Mouse (Mus musculus): ENCODE results near the gene G6pc3.

The G6pc3 gene

DNA sequence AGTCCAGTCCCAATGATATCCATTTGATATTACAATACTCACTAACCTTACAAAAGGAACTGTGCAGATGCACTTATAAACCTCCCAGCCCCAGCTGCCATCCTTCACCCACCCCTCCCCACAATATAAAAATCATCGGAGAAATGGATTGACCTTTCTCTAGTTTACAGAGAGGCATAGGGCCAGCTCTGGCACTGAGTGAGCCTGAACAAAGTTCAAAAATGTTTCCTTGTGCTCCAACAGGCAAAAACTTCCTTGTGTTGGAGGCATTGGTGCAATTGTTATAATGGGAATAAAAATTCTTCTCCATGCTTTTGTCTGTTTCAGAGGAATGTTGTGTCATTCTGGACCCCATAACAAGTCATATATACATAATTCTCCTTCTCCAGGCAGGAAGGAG lies 3.2 kb upstream of the G6pc3 start:
- DNase-seq (ENCODE audit: extremely low read depth, low read depth): no peak

DNA sequence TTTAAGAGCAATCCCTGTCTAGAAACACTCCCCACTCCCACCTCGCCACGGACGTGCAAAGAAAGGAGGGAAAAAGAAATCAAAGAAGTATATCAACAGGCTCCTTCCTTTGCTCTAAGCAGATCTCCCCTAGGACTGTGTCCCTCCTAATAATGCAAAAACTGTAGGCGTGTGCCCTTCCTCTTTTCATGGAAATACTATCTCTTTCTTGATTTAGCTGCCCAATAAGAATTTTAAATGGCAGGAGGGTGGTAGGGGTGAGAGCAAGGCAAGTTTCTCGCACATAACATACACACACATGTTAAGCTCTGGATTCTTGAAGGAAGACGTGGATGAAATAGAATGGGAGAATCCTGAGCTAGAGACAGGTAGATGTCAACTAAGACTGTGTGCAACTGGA lies 440 bp upstream of the G6pc3 start:
- DNase-seq (ENCODE audit: extremely low read depth, low read depth): peak; percentile 56

DNA sequence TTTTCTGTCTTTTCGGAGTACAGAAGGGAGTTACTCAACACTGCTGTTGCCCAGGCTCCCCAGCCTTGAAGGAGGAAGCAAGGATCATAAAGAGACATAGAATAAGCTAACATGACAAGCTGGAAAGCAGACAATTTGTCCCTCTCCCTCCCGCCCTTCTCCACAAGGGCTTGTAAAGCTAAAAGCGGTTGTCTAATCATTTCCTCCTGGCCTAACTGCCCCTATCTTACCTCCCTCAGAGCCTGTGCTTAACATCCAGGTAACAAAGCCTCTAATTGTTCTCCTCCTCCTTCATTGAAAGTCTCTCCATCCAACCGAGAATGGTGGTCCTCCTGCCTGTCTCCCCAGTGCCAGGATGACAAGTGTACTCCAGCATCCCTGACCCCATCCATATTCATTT lies 1.4 kb downstream of the G6pc3 start:
- DNase-seq (ENCODE audit: extremely low read depth, low read depth): peak; percentile 35

DNA sequence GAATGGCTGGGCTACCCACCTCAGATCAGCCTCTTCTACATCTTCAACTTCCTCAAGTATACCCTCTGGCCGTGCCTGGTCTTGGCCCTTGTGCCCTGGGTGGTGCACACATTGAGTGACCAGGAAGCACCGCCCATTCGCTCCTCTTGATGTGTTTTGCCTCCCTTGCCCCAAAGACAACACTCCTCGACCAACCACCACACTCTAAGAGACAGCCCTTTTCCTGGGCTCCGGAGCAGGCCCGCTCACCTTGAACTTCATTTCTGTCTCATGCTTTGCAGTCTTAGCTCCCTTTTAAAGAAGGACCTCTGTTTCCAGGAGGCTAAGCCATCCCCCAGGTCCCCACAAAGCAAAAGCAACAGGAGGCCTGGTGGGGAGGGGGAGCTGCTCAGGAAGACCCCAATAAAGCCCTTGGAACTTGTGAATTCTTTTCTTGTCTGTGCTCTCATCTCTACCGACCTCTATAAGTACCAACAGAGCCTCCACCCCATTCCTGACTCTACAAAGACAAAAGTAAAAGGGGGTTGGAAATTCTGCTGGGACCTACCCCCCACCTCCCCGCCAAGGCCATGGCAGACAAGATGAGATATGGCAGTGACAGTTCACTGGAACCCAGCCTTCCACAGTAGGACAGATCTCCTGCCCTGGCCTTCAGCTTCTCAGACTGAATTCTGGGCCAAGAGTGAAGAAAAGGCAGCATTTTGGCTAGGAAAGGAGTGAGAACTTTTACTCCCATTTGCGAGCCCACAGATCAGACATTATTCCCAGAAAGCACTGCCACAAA lies 4.4 kb downstream of the G6pc3 start:
- DNase-seq (ENCODE audit: extremely low read depth, low read depth): no peak

DNA sequence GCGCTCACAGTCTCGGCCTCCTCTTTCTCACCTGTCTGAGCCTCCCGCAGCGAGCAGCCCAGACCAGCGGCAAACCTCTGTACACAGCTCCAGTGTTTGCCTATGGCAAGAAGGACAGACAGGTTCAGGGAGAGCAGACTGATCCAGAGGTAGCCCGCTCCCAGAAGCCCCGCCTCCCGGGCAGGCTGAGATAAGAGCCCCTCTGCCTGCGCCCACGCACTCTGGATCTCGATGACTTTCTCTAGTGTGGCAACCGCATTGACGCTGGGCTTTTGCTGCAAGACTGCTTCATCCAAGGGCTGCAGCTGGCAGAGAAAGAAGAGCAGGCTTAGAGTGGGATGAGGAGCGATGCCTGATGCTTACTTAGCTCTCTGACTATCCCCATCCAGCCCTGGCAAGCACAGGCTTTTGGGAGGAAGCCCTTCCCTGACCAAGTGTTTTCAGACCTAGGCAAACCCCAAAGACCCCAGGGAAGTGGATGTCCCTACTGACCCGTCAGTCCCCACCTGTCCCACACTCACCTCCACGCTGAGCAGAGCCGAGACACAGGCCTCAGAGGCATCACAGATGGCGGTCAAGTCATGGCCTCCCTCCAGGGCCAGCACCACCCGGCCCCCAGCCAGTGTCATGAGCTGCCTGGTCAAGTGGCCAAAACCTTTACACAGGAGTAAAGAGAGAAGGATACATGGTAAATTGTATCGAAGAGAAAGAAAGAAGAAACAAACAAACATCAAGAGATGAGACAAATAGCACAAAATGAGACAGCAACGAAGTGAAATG lies 6.8 kb downstream of the G6pc3 start:
- DNase-seq (ENCODE audit: extremely low read depth, low read depth): no peak

DNA sequence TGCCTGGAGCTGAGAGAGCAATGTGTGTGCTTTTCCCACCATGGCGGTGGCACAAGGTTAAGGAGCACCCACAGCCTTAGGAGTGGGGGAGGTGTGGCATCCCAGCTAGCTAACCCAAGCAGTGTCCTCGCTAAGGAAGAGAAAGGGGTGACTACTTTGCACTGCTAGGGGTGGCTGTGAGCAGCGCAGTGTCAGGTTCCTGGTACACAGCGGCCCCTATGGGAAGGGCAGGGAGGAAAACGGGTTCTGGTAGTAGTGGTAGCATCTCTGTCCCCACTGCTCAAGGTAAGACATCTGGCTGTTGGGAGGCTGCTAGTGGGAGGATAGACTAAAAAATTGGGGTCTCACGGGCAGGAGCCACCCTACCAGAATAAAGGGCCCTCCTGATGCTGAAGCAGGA lies 8.8 kb downstream of the G6pc3 start:
- DNase-seq (ENCODE audit: extremely low read depth, low read depth): no peak

DNA sequence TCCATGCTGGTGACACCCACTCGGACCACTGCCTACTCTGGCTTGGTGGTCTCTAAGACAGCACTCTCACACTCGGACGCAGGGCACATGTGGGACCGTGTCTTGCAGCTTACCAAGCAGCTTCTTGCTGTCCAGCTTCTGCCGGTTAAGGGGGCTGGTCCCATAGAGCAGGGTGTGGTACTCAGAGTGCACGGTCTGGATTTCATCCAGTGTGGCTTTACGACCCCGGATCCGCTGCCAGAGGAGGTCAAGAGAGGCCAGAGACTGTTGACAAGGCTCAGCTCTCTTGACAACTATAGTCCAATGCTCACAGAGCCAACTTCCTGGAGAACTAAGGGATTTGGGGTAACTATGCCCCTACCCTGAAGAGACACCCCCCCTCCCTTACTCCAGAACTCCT lies 10.4 kb downstream of the G6pc3 start:
- no peak for DNase-seq (ENCODE audit: extremely low read depth, low read depth)

DNA sequence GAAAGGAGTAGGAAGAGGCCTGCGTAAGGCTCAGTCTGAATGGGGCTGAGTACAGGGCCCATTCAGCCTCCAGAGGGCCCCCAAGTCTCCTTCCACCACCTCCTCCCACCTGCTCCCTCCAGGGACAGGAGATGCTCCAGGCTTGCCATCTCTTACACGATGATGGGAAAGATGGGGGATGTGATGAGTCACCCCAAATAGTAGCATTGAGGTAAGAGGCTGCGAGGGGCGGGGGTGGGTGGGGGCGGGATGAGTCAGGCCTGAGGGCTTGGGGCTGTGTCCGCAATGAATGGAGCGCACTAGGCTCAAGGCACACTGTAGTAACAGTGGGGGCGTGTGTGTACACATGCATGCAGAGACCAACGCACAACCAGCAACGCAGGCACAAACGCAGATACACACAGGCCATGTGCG lies 12.0 kb downstream of the G6pc3 start:
- DNase-seq (ENCODE audit: extremely low read depth, low read depth): no peak

DNA sequence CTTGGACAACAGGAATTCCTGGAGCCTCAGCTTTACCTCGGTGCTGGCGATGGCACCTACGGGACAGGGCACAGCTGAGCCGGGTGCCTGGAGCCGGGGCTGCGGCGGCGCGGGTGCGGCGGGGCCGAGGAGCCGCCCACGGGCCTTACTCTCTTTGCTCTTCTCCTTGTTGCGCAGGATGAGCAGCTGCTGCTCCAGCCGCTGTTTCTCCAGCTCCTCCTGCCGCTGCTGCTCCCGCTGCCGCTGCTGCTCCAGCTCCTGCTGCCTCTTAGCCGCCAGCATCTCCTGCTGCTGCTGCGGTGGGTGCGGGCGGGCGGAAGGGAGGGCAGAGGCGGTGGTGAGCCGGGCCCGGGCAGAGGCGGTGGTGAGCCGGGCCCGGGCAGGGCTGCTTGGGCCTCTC lies 17.1 kb downstream of the G6pc3 start:
- DNase-seq (ENCODE audit: extremely low read depth, low read depth): no peak

DNA sequence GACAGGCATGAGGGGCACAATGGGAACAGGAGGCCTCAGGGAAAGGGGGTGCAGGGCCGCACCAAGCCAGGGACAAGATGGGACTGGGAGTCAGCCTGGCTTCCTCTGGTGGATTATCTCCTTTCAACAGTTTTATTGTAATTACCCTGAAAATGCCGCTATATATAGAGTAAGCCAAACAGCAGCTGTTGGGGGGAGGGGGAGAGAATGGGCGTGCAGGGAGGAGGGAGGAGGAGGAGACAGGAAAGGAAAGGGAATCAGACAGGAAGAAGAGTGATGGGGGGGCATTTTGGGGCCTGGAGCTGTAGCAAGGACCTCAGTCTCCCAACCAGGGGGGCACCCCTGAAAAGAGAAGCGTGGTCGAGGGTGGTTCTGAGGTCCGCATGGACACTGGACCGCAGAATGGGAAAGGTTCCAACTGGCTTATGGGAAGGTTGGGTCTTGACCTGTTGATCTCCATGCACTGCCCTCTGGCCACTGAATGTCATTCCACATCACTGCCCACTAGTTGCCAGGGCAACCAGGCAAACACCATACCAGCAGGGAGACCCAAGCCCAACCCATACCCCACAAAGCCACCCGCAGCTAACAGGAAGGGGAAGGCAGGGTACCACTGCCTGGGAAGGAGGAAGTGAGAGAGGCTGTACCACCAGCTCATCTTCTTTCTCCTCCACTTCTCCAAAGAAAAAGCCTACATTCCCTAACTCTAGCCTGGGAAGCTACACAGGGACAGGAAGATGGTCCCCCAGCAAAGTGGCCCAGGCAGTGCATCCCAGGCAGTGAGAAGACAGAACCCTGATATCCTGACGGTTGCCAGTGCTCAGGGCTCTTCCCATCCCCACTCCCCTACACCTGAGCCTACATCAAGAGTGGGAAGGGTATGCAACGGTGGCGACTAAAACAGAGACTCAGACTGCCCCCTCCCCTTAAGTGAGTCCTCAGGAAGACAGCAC lies 18.7 kb downstream of the G6pc3 start:
- DNase-seq (ENCODE audit: extremely low read depth, low read depth): no peak

DNA sequence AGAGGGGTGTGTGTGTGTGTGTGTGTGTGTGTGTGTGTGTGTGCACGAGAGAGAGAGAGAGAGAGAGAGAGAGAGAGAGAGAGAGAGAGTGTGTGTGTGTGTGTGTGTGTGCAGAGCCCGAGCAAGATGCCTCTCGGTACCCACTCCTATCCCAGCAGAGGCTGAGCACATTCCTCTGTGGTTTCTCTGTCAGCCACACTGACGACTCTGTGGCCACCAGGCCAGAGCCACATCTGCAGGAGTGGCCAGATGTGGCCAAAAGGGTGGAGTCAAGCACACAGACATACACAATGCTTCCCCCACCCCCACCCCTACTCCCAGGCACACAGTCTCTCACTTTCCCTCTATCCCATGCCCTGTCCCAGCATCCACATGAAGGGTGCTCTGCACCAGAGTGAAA lies 19.4 kb downstream of the G6pc3 start:
- DNase-seq (ENCODE audit: extremely low read depth, low read depth): no peak

DNA sequence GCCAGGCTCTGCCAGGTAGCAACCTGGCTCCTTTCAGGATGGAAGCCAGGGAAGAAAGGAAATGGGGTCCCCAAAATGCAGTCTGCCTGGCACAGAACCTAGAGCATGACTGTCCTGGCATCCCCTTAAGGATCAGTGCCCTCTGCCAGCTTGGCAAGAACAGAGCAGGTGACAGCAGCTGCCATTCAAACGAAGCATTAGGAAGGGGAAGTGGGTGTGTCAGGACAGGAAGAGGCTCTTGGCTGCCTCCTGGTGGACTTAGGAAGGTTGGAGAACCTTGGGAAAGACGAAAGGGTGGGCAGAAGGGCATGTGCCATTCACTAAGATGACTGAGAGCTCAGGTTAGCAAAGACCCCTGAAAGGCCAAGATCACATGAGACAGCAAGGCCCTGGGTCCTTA lies 20.3 kb downstream of the G6pc3 start:
- no peak for DNase-seq (ENCODE audit: extremely low read depth, low read depth)

DNA sequence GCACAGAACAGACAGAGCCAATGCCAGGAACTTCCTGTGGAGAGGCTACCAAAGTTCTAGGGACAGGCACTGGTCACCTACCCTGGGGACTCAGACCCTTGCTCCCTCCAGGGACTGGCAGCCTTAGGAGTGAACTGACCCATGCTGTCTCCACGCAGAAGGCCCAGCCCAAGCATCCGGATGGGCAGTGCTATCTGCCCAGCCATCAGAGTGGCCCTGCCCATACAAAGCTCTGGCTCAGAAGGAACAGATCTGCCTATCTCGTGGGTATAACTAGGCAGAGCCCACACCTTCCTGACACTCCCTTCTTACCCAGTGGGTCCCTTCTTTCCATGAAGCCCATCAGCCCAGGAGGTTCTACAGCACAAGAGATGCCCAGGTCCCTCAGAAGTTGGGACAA lies 20.8 kb downstream of the G6pc3 start:
- no peak for DNase-seq (ENCODE audit: extremely low read depth, low read depth)

DNA sequence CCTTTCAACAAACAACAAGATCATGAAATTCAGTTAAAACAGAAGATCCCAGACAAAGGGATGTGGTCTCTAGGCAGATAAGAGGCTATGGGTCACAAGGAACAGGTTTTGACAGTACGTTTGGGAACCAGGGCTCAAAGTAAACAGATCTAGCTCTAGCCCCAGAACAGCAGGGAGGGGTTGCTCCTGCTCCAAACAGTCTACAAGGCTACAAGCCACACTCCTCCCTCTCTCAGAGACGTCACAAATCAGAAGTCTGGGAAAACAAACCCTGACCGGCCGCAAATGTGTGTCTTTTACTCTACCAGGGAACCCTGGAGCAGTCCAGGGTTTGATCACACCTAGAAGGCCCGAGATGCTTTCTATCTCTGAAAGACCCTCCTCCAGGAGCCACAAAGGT lies 21.6 kb downstream of the G6pc3 start:
- no peak for DNase-seq (ENCODE audit: extremely low read depth, low read depth)

DNA sequence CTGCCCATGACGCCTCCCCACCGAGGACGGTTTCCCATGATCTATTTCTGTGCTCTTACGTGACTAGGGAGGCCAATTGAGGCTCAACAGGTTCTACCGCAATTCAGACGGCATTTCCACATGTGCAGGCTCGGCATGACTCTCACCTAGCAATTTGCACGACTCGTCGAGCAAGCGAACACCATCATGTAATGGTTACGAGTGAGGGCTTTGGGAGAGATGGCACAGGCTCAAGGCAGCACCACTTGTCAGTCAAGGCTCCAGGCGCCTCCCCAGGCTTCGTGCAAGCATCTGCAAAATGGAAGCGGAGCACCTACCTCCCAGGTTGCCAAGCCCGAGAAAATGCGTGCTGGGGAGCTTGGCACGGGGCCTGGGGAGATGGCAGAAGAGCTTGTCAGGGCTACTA lies 22.5 kb downstream of the G6pc3 start:
- DNase-seq (ENCODE audit: extremely low read depth, low read depth): no peak

DNA sequence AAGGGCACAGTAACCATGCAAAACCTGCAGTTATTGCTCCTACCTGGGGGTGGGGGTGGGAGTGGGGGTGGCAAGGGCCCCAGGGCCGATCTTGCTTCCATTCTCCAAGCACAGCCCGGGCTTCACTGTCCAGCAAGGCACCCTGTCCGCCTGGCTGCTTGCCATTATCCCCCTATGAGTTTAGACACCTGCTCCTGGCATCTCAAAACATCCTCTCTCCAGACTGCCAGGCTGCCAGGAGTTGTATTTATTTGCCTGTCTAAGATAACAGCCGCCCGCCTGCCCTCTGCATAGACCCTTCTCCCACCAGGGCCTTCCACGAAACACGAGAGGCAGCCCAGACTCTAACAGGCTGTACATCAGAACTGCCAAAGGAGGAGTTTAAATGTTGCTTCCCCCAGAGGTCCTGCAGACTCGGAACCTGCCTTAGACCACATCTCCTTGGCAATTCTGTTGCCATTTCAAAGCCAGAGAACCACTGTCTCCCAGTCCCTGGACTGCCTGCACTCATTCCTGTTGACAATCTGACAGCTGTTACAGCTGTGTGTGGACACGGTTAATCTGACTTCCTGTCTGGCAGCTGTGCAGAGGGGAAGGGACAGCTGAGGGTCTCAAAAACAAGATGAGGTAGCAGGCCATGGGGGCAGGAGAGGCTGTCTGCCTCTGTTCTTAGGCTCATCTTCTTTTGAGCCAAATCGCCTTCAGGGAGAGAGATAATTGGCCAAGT lies 25.2 kb downstream of the G6pc3 start:
- DNase-seq (ENCODE audit: extremely low read depth, low read depth): no peak

DNA sequence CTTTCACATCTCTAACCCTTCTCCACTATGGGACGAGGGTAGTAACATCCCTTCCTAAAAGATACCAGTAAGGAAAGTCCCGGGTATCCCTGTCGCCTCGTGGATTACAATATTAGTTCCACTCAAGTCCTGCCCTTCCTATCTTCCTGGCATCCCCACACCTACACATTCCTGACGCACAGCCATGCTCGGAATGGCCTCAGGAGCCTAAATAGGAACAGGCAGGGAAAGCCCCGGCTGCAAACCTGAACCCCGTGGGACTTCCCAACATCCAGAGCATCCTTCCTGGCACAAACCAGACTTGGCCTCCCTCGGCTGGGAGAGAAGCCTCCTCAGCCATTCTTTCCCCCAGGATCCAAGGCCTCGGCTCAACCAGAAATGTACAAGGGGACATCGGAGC lies 26.1 kb downstream of the G6pc3 start:
- no peak for DNase-seq (ENCODE audit: extremely low read depth, low read depth)

DNA sequence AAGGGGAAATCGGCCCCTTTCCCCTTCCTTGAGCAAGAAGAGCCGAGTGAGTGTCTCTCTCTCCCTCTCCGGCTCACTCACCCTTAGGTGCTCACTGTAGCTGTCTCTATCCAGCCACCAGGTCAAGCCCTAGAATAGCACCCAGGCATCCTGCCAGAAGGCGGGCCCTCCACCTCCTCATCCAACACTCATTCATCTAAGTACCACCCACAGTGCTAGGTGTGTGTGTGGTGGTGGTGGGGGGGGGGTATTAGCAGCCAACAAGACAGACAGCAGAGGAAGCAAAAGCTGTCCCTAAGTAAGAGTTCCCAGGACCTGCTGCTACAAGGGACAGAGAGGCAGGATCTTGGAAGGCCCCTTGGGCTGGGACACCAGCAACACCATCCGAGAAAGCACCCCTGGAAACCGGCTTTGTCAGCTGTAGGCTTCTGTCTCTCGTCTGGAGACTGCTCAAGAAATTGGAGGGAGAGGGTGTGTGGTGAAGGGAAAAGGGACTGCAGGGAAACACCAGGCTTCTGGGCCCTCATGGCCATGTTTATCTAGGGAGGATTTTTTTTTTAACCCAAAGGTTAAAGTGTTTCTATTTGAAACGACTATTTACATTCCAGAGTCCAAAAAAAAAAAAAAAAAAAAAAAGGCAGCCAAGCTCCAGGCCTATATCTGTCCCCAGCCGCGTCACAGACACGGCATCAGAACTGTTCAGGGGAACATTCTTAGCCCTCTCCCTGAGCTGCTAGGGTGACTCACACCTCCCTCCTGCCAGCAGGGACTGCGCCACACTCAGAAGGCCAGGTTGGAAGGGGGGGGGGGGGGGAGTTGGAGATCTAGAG lies 26.9 kb downstream of the G6pc3 start:
- no peak for DNase-seq (ENCODE audit: extremely low read depth, low read depth)

DNA sequence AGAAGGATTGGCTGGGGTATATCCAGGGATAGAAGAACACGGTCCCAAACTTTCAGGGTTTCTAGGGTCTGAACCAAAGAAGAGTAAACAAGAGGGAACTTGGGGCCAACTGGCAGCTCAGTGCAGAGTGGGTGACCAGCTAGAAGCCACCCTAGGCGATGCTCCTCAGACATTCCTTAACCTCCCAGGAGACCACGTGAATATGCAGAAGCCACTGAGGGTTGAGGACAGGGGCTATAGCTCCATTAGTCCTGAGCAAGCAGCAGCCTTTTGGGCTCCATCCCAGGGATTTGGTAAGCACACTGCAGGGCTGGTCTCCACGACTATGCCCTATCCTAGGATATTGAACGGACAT lies 27.4 kb downstream of the G6pc3 start:
- no peak for DNase-seq (ENCODE audit: extremely low read depth, low read depth)

DNA sequence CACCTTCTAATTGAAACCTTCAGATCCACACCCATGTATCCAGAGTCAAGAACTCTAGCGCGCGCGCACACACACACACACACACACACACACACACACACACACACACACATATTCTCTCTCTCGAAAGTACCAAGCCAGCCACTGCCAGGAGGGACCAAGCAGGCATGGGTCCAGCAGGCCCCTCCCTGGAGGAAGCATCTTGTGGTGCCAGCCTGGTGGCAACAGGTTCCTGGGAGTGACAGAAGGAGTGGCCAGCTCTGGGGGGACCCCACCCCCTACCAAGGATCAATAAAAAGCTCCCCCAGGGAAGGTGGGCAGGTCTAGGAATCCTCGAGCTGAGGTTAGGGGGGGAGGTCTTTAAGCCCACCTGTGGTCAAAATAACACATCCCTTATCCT lies 28.0 kb downstream of the G6pc3 start:
- DNase-seq (ENCODE audit: extremely low read depth, low read depth): no peak
